Mouse (Mus musculus) heart, postnatal 14 days (tissue): ENCODE results near the gene Itgb4. TPM values are rescaled to one million over a fixed set of nuclear protein-coding genes. Genes with fewer than 3 reads are reported as not detected.
A peak's percentile ranks its signal among the peaks of the same experiment; 100 is the strongest.

ENCODE experiments used
- DNase-seq, 2 experiments: peaks; one replicate each; pipeline ENCODE4 v3.0.0; 2021 to 2022
- intact Hi-C: fragments of 180-260 bp; cut with DNase I; formaldehyde crosslinking; loops from one replicate; pipeline ENCODE4 v1.15.1; 2025
- long read RNA-seq, 2 experiments: library from polyadenylated mRNA; stranded (forward); transcript quantifications; one replicate each; pipeline ENCODE4 v2.0.0; 2021
- total RNA-seq, 2 experiments: library from RNA; stranded (reverse); gene quantifications; 2 replicates each; pipeline ENCODE4 v1.2.3; 2021

Itgb4 gene
- 1 to 10 TPM; 4.3 to 4.5 TPM for total RNA-seq
- long read RNA-seq, experiment 1, partial matches to known transcripts, result 2 of 4 reads
- long read RNA-seq, experiment 1, other reads (novel, unspliced or antisense), result 2 of 4 reads
- long read RNA-seq, experiment 2, full-length matches to known transcripts, result 1 of 4 reads
- long read RNA-seq, experiment 2, partial matches to known transcripts, result 2 of 4 reads
- long read RNA-seq, experiment 2, other reads (novel, unspliced or antisense), result 1 of 4 reads

- peak; percentile 31 to 43 for DNase-seq
- intact Hi-C loops, result no loop called here
Observed at GRCm38 (mm10) chr11:115974309-115975082, at the start of gene Itgb4. Gene Itgb4, plus strand, starts transcription at chr11:115974709.

- no peak for DNase-seq
- intact Hi-C loops, result no loop called here
Observed at GRCm38 (mm10) chr11:115929031-115929430, 45.5 kb upstream of the Itgb4 start.

GRCm38 (mm10) chr11:115929818-115930217 is 44.7 kb upstream of the Itgb4 start:
- DNase-seq, result no peak
- intact Hi-C loops, result no loop called here

- intact Hi-C loops, result no loop called here
- DNase-seq, result no peak
Observed at GRCm38 (mm10) chr11:115931235-115931634, 43.3 kb upstream of the Itgb4 start.

GRCm38 (mm10) chr11:115933108-115933746 is 41.3 kb upstream of the Itgb4 start, which contains the start of the genes Sap30bp and Recql5:
Gene Sap30bp, plus strand, starts transcription at chr11:115933282.
Gene Recql5, minus strand, starts transcription at chr11:115933477.
- intact Hi-C loops, result no loop called here
- peak; percentile 93 to 98 for DNase-seq

- intact Hi-C loops, result no loop called here
- peak in 1 of 2 experiments; percentile 13 for DNase-seq
Observed at GRCm38 (mm10) chr11:115933747-115934110, 40.8 kb upstream of the Itgb4 start.

- intact Hi-C loops, result loop anchor here (1.0 to 5.0 kb wide), 3 partner anchors 59 to 192 kb away; partner anchors contain the start of gene Trim65
- peak; percentile 52 to 76 for DNase-seq
Observed at GRCm38 (mm10) chr11:115939690-115940329, 34.7 kb upstream of the Itgb4 start.

GRCm38 (mm10) chr11:115941980-115942379 is 32.5 kb upstream of the Itgb4 start:
- no peak for DNase-seq
- intact Hi-C loops, result no loop called here

- intact Hi-C loops, result no loop called here
- DNase-seq, result no peak
Observed at GRCm38 (mm10) chr11:115945247-115945646, 29.3 kb upstream of the Itgb4 start.

GRCm38 (mm10) chr11:115946221-115946828 is 28.2 kb upstream of the Itgb4 start:
- peak in 1 of 2 experiments; percentile 30 for DNase-seq
- intact Hi-C loops, result no loop called here

- no peak for DNase-seq
- intact Hi-C loops, result no loop called here
Observed at GRCm38 (mm10) chr11:115948316-115948715, 26.2 kb upstream of the Itgb4 start.

GRCm38 (mm10) chr11:115950719-115951118 is 23.8 kb upstream of the Itgb4 start:
- intact Hi-C loops, result no loop called here
- no peak for DNase-seq

- no peak for DNase-seq
- intact Hi-C loops, result no loop called here
Observed at GRCm38 (mm10) chr11:115954712-115955111, 19.8 kb upstream of the Itgb4 start.

GRCm38 (mm10) chr11:115955195-115955858 is 19.2 kb upstream of the Itgb4 start:
- DNase-seq, result no peak
- intact Hi-C loops, result no loop called here

- intact Hi-C loops, result no loop called here
- DNase-seq, result no peak
Observed at GRCm38 (mm10) chr11:115956453-115956852, 18.1 kb upstream of the Itgb4 start.

GRCm38 (mm10) chr11:115957971-115958370 is 16.5 kb upstream of the Itgb4 start:
- no peak for DNase-seq
- intact Hi-C loops, result no loop called here

GRCm38 (mm10) chr11:115959018-115959417 is 15.5 kb upstream of the Itgb4 start:
- no peak for DNase-seq
- intact Hi-C loops, result no loop called here

- intact Hi-C loops, result no loop called here
- no peak for DNase-seq
Observed at GRCm38 (mm10) chr11:115962651-115963412, 11.7 kb upstream of the Itgb4 start.

- peak; percentile 38 to 55 for DNase-seq
- intact Hi-C loops, result no loop called here
Observed at GRCm38 (mm10) chr11:115964977-115965604, 9.4 kb upstream of the Itgb4 start.
